Mouse (Mus musculus): Measurements from ENCODE around the gene Glcci1. TPM values are rescaled to one million over a fixed set of nuclear protein-coding genes. Genes with fewer than 3 reads are reported as not detected.

The Glcci1 gene
- polyA plus RNA-seq, 1 experiment from 2014 or later = 4.8 TPM

DNA sequence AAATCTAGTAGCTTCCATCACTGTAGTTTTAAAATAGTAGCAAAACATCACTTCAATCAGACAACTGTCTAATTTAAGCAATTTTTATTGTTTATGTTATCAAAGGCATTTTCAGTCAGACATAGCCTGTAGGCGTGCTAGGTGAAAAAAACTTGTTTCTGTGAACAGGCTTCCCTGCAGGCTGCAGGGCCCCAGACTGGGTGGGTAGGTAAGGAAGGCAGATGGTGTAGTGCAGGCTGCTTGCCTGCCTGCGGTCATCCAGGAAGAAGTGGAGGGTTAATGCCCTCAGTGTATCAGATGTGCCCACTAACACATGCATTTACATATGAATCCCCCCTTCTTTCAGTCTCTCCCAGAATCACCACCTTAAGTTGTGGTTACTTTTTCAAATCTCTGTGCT is 136.3 kb downstream of the Glcci1 start:
- H3K27ac ChIP-seq (ENCODE audit: low read length) = no peak overlapping the region
- H3K9me3 ChIP-seq (replicated peaks; ENCODE audit: control insufficient read depth, low read length, poor library complexity, severe bottlenecking) = no peaks in the 10 kb centered on the region
- ATAC-seq = no peak
- 34% methylated on average over 2 of the region's 2 CpGs for WGBS
- H3K4me3 ChIP-seq (ENCODE audit: low read depth, low read length) = no peak overlapping the region
- no peaks in the 10 kb centered on the region for H3K27me3 ChIP-seq (ENCODE audit: control insufficient read depth, insufficient read depth, low read depth, low read length)
- H3K36me3 ChIP-seq (ENCODE audit: control insufficient read depth, insufficient read depth, low read length) = no peaks in the 10 kb centered on the region; the same call in 1 of the 2 replicates
- H3K9ac ChIP-seq (ENCODE audit: low read depth, low read length) = no peak overlapping the region
- no peaks in the 10 kb centered on the region for H3K4me1 ChIP-seq (ENCODE audit: control insufficient read depth, insufficient read depth, low read length)
- no peak overlapping the region for H3K4me2 ChIP-seq (ENCODE audit: low read length)

All from midbrain, embryonic 16.5 days (tissue).